Mouse (Mus musculus) left cerebral cortex, adult 11 months (tissue): ENCODE data around the gene Gm21083.
"Not testable (repeated sequence)": the region's sequence is repeated elsewhere in the genome, so short reads cannot be mapped to it uniquely, and the experiment has no call there.

ENCODE experiments used
- DNase-seq: peaks from one replicate; pipeline ENCODE4 v3.0.0; 2022; ENCODE audit warnings: low spot score

Gene Gm21083

DNA sequence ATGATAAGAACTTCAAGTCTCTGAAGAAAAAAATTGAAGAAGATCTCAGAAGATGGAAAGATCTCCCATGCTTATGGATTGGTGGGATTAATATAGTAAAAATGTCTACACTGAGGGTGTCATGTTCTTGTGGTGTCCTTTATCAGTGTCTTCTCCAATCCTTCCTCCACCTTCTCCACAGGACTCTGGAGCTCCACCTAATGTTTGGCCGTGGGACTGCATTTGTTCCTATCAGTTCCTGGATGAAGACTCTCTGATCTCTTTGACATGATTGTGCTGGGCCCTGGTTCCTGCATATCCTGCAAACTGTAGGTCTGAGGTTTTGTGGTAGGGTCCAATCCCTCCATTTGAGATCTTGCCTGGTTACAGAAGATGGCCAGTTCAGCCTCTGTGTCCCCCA, 51.0 kb downstream of the Gm21083 start:
- not testable (repeated sequence) for DNase-seq

DNA sequence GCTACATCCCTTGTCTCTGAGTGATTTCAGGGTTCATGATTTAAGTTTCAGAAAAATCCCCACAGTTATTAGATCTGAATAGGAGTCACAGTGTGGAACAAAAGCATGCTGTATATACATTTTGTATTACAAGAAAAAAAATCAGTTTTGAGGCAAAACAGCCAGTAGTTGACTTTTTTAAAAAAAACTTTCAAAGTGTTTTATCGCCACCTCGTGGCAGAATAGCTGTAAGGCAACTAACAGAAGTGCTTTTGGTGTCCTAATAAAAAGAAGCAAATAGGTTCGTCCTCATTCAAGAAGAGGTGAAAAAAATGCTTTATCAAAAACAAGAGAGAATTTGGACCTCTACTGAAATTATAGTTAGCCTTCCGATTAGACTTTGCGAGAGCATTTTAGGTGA, 52.9 kb downstream of the Gm21083 start:
- not testable (repeated sequence) for DNase-seq
